Mouse (Mus musculus) B cell, adult 2 months (primary cell): Measurements from ENCODE around the gene Apol6.
A peak's percentile ranks its signal among the peaks of the same experiment; 100 is the strongest.

Experiments
- DNase-seq, 2 experiments: peaks; one replicate each; pipeline ENCODE4 v3.0.0; 2022

Apol6 gene

DNA sequence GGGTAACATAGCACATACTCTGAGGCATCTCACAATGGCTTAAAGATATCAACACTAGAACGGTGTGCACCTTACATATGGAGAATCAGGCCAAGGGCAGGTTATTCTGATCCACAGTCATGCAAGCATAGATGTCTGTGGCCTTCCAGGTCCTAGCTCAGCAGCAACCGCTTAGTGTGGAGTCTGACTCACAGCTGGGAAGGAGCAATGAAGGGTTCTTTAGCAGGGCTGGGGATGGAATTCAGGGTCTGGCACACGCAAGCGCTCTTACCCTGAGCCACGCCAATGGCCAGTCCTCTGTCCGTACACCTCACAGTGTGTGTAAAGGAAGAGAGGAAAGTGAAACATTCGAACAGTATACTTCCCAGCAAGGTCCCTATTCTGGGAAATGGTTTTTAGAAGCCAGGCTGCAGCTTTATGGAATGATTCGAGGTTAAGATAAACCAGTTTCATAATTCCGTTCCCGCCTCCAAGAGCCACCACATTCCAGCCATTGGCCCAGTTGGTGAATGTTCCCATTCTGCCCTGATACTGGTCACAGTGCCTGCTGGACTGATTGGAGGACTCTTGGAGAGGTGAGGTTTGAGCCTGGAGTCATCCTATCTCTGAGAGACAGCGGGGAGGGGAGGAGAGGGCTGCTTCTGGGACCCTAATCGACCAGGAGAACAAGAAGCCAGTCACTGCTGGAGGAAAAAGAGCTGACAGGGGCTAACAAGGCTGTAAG, at the start of gene Apol6:
Gene Apol6 (plus strand): TSS at position 133 of the 724 bp plus-strand sequence.
- no peak for DNase-seq

DNA sequence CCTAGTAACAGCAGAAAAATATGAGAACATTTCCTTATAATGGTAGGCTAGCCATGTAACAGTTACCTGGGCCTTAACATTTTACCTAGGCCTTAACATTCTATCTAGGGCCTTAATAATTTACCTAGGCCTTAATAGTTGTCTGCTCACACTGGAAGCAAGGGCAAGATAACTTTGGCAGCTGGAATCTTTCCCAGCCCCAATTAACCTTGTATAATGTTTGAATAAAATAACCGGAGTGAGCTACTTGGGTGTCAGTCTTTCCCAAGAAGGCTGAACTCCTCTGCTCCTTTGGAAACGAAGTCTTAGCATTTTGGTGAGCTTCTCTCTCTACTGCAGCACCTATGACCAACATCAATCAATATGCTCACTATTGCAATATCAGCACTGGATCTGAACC, 46.5 kb upstream of the Apol6 start:
- DNase-seq = no peak

DNA sequence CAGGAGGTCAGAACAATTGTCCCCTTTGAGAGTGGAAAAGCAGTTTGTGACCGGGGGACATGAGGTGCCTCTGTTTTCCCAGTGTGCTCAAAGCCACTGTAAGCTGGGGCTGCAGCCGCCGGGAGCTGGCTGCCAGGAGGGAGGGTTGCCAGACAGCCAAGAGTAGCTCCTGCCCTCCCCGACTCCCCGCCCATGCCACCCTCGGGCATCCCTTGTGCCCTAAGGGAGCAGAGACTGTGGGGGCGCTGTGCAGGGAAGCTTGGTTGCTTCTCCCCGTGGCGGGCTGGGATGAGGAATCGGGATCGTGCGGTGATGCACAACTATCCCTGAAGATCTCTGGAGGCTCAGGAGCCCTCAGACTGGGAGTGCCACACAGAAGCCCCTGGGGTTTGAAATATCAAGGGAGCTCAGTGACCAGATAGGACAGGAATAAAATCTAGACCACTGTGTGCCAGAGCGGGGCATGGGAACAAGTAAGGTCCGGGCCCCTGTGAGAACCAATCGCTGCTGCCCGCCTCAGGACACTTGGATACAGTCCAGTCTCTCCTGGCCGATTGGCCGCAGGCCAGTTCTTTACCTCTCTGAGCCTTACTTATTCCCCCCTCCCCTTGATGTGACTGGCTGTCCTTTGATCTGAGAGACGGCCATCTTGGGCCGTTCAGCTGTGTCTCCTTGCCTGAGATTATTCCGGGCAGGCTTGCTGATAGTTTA, 45.5 kb upstream of the Apol6 start:
- no peak for DNase-seq

DNA sequence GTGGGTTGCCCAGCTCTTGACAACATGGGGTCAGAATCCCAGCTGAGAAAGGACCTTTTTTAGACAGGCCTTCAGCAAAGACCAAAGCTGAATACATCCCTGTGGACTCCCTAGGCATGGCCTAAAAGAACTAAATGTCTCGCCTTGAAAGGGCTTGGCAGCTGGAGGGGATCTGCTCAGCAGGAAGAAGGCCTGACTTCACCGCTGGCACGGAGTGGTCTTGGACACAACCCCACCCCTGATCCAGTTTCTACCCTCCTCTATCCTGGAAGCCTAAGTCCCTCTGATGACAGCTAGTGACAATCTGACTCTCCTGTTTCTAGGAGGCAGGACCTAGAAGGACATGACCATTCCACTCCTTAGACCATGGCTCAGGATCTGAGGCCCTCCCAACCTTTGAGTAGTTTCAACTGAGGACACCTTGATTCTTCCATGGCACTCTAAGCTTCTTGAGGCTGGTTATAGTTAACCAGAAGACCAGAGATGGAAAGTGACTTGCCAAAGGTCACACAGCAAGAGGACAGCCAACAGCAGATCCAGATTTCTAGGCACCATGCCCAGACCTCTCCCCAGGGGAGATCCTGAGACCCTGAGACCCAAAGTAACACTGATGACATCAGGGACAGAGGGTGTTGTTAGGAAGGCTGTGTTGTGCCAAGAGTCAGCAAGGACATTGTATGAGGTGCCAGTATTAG, 41.2 kb upstream of the Apol6 start:
- no peak for DNase-seq

DNA sequence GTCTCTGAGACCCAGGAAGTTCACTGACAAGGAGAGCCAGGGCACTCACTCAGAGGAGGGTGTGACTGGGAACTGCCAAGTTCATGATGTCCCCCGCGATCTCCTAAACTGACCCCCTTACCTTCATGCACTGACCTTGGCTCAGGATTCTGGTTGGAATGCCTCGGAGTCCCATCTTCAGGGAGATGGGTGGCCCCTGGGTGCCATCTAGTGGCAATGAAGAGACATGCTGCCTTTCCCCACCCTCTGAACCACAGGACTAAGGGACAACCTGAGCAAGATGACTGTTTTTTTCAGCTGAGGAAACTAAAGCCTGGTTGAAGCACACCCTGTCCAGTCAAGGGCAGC, 40.7 kb upstream of the Apol6 start:
- DNase-seq = peak; percentile 2 to 6

DNA sequence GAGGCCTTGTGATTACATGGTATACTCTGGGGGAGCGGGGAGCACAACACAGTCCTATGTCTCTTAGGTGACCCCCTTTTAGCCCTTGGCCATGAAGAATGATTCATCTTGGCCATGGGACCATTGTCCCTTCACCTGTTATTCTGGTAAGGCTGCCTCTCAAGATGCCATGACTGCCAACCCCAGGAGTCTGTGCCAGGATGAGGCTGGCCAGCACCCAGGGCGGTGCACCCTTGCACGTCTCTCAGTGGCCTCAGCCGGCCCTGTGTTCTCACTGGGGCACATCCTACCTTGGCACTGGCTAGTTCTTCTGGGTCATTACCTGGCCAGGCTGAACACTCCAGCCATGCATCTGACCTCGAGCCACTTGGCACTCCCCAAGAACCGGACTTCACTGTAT, 35.7 kb upstream of the Apol6 start:
- no peak for DNase-seq

DNA sequence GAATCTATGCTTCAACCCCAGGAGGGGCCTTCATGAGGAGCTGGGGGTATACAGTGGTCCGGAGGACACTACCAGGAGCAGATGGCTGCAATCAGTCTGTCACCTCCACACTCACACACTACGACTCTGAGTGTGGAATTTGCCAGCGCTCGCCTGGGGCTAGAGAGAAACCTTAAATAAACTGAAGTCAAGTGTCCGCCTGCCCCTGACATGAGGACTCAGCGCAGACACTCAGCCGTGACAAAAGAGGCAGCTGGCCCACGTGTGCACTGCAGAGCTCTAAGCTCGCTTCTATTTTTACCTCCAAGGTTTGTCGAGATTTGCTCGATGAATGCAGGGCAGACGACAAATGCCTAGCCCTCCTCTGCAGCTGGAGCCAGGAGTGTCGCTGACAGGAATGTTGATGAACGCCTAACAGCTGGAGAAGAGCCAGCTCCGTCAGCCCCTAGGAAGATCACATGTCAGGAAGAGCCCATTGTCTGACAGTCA, 30.7 kb upstream of the Apol6 start:
- DNase-seq = no peak

DNA sequence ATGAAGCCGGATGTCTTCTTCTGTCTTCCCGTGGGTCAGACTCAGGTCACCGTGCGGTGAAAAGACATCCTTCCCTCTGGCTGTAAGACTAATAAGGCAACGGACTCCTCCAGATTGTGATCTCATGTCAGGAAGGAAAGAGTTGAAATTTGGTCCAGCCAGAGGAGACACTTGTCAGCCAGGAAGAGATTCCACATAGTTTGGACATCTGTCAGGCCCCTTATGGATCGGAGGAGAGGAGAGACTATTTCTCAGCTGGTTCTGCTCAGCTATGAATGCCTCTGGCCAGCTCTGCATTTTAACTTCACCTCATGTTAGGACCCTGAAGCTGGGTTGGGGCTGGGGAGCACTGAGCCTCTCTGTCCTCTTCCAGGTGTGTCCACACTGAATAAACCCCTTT, 30.1 kb upstream of the Apol6 start:
- DNase-seq = no peak

DNA sequence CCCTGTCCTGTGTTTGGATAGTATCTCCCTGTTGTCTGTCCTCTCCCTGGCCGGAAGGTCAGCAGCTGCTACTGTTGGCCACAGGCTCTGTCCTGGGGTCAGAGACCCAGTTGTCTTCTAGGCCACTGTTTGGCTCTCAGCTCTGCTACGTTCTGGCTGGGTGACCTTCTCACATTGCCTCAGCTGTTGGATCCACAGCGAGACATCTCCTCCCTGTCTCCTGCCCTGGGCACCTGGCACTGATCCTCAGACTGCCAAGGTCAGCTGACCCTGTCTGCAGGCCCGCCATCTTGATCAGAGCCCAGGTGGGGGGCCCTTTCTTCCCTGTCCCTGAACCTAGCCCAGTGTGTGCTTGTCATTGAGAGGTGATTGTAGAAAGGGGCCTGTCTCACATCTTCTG, 29.5 kb upstream of the Apol6 start:
- DNase-seq = no peak

DNA sequence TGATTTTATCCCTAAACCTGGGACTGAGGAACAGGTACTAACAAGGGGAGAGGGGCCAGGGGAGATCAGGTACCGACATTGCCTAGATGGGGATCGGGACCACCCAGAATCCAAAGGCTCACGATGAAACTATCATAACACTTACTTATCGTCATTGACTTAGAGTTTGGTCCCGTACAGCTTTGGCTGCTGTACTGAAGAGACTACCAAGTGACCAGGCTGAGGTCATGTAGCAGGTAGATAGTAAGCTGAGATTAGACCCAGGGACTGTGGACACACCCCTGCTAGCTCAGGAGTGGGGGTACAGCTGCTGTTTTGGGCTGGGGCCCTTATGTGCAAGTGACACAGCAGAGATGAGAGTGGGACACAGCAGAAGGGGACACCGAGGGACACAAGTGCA, 28.0 kb upstream of the Apol6 start:
- no peak for DNase-seq

DNA sequence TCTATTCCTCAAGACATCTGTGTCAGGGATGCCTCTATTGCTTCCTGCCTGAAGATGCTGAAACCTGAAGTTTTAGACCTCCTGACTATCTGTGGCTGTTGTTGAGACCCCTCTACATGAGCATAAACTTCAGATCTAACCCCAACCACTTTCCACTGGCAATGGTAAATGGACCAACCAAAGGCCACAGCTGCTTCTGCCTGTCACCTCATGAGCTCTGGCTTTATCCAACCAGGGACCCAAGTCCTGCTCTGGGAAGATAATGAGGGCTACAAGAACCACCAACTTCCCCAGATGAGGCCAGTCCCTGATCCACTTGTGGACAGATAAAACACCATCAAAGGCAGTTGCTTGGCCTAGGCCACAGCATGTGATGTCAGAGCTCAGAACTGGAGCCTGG, 26.6 kb upstream of the Apol6 start:
- no peak for DNase-seq

DNA sequence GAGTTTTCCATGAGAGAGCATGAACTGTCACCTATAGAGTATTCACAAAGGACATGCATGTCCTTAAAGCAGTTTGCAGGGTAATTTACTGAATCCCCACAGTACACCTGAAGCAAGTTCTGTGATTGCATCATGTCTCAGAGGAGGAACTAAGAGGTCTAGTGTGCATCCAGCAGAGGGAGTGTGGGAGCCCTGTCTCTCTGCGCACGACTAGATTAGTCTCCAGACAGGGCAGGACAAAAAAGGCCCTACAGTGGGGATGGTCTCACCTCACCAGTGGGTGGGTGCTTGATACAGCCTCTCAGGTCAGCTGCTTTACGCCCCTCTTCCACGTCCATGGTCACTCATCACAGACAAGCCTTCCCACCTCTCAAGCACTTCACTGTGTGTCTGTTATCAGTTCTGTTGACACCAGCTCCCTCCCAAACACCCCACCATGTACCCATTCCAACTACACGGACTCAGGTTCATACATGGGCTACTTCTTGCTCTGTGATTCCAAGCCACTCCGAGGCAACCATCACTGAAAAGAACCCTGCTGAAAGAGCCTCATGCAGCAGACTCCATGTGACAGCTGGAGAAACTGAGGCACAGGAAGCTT, 25.7 kb upstream of the Apol6 start:
- DNase-seq = no peak

DNA sequence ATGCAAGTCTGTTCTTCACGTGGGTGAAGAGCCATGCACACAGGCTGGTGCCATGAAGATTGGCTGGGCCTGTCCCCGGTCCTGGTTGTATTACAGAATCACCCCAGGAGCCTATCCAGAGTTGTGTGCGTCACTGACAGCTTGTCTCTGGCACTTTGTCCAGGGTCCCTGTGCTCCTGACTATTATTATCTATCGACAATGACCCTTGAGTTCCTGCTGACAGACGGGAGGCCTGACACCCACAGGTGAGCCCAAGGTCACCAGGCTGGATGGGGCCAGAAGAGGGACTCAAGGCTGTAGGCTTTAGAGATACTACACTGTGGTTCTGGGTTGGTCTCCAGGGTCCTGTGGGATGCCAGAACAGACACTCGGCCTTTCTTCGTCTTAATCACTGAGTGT, 25.0 kb upstream of the Apol6 start:
- DNase-seq = no peak

DNA sequence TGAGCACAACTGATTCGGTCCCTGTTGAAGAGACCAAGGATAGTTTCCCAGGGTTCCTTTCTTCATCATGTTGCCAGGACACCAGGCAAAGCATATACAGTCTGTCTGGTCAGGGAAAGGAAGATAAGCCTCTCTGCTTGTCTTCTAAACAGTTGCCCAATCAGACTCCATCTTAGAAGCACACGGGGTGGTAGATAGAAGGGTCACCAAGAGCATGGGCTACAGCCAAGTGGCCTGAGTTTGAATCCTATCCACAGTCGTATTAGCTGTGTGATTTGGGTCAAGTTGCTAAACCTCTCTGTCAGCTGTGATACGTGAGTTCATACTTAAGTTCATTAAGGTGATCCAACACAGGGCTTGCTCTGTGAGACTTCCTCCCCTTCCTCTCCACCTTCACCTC, 24.4 kb upstream of the Apol6 start:
- DNase-seq = no peak

DNA sequence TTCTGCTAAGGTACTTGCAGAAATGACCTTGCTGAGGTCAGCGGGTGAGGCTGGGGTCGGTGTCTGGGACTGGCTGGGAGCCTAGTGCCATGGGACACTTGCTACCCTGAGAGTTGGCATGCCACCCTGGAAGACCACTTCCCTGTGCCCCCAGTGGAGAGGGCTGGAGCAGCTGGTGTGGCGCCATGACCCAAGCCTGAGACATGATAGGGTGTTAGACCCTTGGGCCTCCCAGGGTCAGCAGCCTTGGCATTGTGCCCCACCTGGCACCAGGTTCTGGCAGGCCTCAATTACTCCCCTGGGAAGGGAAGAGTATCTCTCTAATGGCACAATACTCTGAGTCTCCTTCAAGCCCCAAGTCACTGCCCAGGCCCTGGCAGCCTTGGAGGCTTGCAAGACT, 23.5 kb upstream of the Apol6 start:
- no peak for DNase-seq

DNA sequence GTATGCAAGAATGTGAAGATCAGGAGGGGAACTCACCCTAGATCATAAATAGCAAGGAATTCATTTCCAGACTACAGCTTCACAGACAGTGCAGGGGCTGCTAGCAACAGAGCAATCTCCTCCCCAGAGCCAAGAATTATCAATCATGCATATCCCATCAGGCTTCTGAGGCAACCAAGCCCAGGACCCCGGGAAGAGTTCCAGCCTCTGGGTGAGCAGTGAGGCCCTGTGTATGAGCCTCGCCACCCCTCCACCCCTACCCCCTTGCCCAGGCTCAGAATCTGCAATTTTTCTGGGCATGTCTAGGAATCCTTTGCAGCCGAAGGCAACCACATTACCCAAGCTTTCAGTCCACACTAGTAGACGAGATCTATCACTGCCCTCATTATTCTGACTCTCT, 22.7 kb upstream of the Apol6 start:
- no peak for DNase-seq

DNA sequence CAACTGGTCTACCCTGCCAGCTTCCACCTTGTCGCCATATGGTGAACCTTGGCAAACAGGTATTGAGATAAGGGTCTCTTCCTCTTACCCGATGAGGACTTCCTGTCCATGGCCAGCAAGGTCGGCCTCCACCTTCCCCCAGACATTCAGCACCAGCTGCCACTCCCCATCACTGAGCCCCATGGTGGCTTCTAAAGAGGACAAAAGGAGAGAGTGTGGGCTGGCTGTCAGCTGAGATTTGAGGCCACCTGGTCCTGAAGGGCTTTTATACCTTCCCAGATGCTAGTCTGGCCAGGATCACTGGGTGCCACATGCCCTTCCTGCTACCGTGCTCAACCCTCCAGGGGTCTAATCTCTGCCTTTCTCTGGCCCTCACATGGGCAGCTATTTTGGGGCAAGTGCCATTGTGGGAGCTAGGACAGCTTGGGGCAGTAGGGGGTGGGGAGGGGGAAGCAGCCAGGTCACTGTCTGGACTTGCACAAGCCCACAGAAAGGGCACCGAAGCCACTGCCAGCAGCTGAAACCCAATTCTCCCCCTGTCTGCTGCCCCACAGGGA, 22.1 kb upstream of the Apol6 start:
- DNase-seq = no peak

DNA sequence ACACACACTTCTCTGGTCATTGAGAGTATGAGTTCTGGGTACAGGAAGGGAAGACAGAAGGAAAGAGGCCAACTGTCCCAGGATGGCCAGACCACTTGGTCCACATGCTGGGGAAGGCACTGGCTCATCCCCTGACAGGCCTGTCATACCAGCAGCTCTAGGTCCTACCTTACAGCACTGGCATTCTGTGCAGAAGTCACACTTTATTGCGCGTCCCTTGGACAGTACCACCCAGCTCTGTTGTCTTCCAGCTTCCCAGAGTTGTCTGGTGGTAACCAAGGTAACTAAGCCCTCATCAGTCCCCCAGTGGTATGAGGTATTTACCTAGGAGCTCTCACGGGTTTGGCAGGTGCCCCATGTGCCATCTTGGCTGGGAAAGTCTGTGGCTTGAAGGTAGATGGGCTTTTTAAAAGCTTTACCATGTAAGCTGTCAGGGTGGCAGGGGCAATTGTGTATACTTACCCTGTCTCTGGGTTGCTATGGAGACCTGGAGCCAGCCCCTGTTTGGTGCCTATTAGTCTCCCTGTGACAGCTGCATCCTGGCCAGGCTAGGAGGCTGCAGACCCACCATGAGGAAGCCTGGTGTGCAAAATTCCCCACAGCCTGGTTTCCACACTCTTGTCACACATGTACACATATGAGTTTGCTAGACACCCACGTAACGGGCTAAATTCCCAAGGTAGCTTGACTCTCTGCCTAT, 18.5 kb upstream of the Apol6 start:
- no peak for DNase-seq

DNA sequence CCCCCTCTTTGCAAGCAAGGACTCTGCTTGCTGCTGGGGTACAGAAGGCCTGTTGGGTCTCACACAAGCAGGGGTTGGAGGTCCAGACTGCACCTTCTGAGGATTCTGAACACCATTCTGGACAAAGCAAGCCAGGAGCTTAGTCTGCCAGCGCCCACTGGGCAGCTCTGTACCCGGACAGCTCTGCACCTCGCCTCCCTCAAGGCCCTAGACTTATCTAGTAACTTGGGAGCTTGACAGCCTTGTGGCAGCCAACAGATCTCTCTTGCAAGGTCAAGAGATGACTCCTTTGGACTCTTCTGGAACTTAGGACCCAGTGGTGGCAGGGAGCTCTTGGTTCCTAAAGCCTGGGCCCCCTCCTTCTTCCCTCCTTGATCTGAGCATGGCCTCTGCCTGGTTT, 17.4 kb upstream of the Apol6 start:
- DNase-seq = no peak

DNA sequence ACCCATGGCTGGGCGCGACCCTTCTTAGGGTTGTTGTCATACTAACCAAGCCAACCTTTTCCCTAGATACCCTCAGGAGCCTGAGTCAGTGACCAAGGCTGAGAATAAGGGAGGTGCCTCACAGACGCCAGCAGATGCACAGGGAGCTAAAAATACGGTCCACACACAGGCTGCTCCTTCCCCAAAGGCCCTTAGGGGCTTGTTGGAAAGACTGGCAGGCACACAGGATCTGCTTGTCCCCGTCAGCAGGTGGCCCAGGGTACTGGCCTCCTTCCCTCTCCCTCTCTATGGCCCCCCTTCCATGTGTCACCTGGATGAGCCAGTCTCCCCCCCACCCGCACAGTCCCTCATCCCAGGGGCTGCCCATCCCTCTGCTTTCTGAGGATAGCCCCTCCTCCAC, 16.9 kb upstream of the Apol6 start:
- no peak for DNase-seq

DNA sequence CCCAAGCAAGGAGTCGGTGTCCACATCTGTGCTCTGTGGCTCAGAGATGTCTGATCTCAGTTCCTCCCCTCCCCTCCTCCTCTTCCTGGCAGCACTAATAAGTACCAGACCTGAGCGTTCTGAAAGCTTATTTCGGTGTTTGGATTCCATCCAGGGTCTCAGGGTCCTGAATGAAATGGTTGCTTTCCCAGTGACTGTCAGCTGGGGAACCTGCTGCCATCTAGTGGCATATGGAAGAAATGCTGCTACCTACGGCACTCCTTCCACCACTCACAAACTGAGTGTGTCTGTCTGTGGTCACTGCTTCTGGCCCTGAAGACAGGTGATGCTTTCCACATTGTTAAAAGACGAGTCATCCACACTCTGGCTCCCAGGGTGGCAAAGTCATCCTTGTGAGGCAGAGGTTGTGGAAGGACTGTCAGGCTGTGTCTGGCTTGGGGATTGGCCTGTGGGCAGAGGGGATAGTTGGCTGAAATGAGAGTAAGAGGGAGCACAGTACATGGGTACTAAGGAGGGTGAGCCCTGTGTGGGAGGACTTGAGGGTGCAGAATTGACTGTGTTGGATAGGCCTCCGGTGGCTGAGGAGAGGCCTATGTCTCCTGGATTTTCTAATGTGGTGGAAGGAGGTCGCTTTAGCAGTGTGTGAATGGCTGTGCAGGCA, 15.1 kb upstream of the Apol6 start:
- DNase-seq = peak; percentile 6 to 18

DNA sequence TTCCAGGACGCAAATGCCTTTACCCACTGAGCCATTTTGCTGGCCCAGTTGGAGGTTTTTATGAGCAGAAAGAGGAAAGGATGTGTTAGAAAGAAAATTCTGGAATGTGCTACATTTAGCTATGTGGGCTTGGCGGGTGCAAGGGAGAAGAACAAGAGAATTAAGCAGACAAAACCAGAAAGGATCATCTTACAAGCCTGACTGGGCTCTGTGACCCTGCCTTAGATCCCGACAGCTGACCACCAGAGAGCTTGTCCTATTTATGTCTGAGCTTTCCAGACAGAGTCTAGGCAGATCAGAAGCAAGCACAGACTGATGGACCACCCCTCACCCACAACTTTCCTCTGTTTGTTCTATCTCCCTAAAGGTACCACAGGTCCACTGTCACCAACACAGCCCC, 13.3 kb upstream of the Apol6 start:
- no peak for DNase-seq
